Mouse (Mus musculus) cerebellum, postnatal 10 days (tissue): ENCODE results near the gene 4930415O20Rik.
A peak's percentile ranks its signal among the peaks of the same experiment; 100 is the strongest.
"Not testable (repeated sequence)": the region's sequence is repeated elsewhere in the genome, so short reads cannot be mapped to it uniquely, and the experiment has no call there.

Experiments used
- DNase-seq, 2 experiments: peaks; one replicate each; pipeline ENCODE4 v3.0.0; 2021; ENCODE audit warnings: mixed read lengths in 2 of 2

4930415O20Rik gene

GRCm38 (mm10) chr15:98569216-98569615 lies 1.6 kb upstream of the 4930415O20Rik start:
- no peak for DNase-seq

- DNase-seq: peak; percentile 22 to 25
Measured at GRCm38 (mm10) chr15:98569795-98570365, 924 bp upstream of the 4930415O20Rik start.

DNA sequence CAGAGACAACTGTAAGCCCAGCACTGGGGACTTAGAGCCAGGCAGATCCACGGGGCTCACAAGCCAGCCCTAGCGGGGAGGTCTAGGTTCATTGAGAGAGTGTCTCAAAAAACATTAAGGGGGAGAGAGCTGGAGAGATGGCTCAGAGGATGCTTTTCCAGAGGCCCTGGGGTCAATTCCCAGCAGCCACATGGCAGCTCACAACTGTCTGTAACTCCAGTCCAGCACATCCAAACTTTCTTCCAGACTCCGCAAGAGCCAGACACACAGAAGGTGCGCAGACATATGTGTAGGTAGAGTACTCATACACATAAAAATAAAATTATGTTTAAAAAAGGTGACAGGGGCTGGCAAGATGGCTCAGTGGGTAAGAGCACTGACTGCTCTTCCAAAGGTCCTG lies 2.5 kb downstream of the 4930415O20Rik start:
- DNase-seq: no peak

GRCm38 (mm10) chr15:98579310-98579709 lies 8.5 kb downstream of the 4930415O20Rik start:
- no peak for DNase-seq

DNA sequence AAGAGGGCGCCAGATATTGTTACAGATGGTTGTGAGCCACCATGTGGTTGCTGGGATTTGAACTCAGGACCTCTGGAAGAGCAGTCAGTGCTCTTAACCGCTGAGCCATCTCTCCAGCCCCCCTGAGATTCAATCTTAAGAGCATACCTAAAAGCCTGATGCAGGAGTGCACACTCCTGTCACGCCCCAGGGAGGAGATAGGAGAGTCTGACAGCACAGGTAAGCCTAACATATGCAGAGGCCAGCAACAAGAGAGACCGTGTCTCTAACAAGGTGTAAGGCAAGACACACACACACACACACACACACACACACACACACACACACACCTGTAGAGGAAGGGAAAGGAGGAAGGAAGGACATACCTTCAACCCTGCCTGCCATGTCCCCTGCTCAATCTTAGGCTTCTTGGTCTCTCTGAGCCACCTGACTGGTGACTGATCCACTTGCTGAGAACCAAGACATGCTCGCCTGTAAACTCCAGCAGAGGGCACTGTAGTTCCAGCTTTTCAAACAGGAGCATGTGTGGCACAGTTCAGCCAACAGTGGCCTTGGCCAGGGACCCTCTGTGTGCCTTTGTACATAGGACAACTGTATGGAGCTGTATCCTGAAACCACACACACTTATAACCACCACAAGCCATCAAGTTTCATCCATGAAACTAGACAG lies 9.1 kb downstream of the 4930415O20Rik start:
- peak; percentile 90 to 91 for DNase-seq

- peak; percentile 43 to 49 for DNase-seq
Measured at GRCm38 (mm10) chr15:98582410-98582809, 11.6 kb downstream of the 4930415O20Rik start.

- no peak for DNase-seq
Measured at GRCm38 (mm10) chr15:98582996-98583395, 12.2 kb downstream of the 4930415O20Rik start.

DNA sequence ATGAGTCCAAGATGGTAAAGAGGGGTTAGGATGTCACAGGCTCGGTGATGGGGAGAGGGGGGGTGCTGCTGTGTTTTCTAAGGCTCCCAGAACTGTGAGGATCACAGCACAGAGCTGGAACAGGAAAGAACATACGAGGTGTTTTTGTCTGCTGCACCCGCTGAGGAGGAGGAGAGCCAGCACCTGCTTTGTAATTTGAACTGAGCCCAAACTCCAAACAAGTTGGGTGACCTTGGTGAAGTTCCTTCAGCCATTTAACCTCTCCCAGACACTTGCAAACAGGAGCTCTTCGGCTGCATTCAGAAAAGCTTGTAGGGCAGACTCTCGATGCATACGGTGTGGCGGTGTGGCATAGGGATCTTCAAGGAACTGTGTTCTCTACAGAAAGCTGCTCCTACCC lies 14.6 kb downstream of the 4930415O20Rik start:
- DNase-seq: no peak

- not testable (repeated sequence) for DNase-seq
Measured at GRCm38 (mm10) chr15:98586141-98586540, 15.3 kb downstream of the 4930415O20Rik start.

DNA sequence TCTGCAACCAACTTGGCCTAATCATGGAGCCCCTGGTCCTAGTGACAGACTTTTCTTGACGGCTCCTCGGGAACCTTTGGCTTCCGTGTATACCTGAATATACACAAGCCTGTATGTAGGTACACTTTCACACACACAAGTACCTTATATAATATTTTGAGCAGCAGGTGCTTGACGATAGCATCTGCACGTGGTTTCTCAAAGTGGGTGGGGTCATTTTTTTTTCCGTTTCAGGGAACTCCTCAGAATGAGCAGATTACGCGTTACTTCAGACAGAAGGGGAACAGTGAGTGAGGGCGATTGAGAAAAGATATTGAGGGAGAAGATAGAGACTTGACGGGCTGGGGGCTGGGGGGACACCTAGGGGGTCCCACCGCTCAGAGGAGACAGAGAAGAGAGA lies 16.9 kb downstream of the 4930415O20Rik start:
- no peak for DNase-seq

DNA sequence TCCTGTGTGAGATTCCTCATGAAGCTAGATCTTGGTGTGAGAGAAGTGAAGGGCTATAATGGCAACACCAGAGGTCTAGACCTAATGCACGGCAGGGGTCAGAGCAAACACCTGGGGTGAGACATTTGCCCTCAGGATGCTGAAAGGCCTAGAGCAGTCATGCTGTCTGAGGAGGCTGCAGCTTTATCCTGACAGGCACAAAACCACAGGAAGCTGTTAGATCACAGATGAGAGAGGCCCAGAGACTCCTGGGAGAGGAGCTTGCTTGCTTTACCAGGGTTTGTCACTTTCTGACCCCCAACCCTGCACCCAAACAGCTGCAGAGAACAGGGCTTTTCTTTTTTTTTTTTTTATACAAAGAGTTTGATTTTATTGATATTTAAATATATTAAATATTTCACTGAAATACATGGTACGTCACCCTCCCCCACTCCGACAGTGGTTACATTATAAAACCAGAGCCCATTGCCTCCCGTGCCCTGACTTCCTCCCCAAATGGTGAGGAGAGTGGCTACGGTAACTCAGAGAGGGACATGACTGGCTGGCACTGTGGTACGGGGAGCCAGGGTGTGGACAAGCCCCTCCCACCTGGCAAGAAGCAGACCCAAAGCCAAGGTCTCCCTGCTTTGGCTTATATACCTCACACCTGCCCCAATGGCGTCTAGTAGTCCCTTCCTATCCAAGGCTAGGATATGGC lies 19.0 kb downstream of the 4930415O20Rik start:
- no peak for DNase-seq

DNA sequence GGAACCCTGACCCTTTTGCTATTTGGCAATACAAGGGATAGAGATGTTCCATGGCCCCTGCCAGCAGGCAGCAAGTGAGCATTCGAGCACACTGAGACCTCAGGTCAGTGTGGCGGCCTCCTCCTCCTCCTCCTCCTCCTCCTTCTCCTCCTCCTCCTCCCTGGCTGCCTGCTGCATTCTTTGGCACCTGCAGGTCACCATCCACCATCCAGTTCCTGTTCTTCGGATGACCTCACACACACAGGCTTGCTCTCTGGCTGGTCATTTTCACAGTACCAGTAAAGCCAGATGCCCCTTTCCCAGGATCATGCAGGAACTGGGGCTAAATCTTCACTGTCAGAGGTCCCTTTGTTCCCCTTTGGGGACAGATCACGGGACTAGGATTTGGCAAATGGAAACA lies 20.6 kb downstream of the 4930415O20Rik start:
- DNase-seq: no peak

- no peak for DNase-seq
Measured at GRCm38 (mm10) chr15:98594193-98594592, 23.4 kb downstream of the 4930415O20Rik start.

DNA sequence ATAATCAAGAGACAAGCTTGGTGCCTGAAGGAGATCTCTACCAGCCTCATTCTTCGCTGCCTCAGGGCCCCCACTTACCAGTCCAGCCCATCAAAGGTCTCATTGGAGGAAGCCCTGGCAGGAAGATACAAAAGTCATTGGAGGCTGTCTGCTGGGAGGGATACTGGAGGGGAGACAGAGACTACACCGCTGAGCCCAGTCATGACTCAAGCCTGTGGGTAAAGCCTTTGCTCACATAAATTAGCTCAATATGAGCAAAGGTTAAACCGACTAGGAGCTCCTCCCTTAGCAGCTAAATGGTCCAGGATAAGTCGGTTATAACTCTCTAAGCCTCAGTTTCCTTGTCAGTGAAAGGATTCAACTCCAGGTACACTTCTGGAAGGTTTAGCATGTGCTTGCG lies 24.2 kb downstream of the 4930415O20Rik start:
- DNase-seq: no peak

GRCm38 (mm10) chr15:98596609-98597008 lies 25.8 kb downstream of the 4930415O20Rik start:
- DNase-seq: no peak

- no peak for DNase-seq
Measured at GRCm38 (mm10) chr15:98600036-98600709, 29.4 kb downstream of the 4930415O20Rik start.

- DNase-seq: no peak
Measured at GRCm38 (mm10) chr15:98601832-98602190, 31.0 kb downstream of the 4930415O20Rik start.

DNA sequence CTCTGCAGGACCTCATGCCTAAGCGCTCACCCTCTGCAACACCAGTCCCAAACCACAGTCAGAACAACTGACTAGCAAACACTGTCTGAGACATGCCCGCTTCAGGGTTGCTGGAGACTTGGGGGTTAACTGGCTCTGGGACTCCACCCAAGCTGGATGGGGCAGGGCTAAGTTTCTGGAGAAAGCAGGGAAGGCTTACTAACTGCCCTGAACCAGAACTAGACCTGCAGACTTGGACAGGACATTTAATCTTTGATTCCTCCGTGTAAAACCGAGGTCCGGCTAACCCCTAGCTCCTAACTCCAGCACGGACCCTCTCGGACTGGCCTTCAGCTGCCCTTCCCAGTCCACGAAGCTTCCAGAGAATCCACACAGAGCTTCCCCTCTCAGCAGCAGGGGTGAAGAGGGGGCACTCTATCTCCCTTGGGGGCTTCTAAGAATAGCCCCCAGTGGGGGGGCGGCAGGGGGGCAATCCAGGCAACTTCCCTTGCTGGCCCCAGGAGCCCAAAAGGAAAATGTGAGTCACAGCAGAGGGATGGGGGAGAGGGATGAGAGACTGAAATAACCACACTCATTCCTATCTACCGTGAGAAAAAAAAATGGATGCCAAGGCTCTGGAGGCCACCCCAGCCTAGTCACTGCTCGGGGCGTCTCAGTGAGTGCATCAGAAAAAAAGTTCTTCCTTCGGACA lies 31.5 kb downstream of the 4930415O20Rik start:
- DNase-seq: no peak

DNA sequence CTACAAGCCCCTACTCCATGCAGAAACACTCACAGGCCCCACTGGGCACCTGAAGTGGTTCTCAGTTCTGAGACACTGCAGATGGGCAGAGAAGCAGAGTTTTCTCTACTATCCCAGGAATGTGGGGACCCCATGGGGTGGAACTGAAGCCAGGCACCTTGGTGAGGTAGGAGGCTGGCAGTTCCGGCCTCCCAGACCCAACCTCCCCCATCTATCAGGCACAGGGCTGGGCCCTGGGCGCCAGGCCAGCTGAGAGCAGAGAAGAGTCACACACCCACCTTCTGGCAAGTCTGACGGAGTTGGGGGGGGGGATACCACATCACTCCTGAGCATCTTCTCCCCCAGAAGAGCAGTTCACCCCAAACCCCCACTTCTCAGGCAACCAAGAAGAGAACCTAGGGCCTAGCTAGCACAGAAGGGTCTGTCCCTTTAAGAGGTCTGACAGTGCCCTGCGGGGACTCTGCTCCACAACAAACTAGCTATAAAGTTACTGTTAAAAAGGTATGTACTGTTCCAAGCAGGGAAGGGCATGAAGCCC lies 32.2 kb downstream of the 4930415O20Rik start:
- DNase-seq: peak; percentile 26 to 43

DNA sequence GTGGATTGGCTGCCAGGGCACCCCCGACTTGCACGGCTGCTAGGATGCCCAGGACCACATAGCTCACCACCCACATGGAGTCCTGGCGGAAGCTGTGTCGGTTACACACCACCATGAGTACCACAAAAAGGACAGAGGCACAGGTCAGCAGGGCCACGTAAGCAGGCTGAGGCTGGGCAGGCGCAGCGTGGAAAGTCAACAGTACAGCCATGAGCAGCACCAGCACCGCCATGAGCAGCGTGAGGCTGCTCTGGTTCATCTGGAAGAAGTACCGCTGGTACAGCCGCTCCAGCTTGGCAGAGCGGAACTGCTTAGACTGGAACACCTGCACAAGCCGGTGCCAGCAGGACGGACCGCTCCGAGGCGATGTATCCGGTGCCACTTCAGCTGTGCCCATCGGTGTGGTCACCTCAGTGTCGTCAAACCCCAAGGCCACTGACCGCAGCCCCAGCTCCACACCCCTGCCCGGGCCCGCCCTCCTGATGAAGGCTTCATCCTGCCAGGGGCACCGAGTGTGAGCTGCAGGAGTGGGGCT lies 33.3 kb downstream of the 4930415O20Rik start:
- DNase-seq: no peak

- DNase-seq: no peak
Measured at GRCm38 (mm10) chr15:98606051-98606536, 35.3 kb downstream of the 4930415O20Rik start.

- no peak for DNase-seq
Measured at GRCm38 (mm10) chr15:98606739-98607138, 35.9 kb downstream of the 4930415O20Rik start.
